Mouse (Mus musculus): ENCODE measurements around the gene Iqcb1. TPM values are rescaled to one million over a fixed set of nuclear protein-coding genes. Genes with fewer than 3 reads are reported as not detected.

Iqcb1 gene
- 19.0 and 22.0 TPM in 2 replicates for polyA plus RNA-seq (2015; fragmentation: Nextera tagmentation; extraction: Ambion mirVana)

DNA sequence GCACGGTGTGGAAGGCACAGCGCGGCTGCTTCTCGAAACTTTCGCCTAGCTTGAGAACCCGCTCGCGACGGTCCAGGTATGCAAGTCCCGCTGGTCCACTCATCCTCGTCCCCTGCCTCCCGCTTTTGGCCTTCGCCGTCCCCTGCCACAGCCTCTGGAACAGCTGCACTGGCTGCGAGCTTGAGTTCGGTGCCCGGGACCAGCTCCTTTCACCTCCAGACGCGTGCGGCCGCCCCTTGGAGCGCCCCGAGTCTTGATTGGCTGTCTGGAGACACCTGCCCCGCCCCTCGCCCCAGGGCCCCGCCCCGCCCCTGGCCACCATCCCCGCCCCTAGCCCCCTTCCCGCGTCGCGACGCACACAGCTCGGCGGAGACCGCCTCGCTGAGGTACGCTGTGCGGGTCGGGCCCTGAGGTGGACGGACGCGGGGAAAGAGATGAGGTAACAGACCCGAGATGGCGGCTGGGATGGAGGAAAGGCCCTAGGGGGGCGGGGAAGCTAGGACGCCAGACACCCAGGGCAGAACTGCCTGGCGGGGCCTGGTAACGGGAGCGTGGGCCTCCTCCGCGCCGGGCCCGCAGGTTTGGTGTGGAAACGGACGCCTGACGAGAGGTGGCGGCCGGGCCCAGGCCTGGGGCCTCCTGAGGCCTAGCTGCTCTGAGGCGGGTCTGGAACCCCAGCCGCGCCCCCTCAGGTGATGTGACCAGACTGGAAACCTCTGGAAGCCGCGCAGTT is at the start of gene Iqcb1:
Gene Iqcb1 (plus strand): TSS at position 332 of the 733 bp plus-strand sequence.

DNA sequence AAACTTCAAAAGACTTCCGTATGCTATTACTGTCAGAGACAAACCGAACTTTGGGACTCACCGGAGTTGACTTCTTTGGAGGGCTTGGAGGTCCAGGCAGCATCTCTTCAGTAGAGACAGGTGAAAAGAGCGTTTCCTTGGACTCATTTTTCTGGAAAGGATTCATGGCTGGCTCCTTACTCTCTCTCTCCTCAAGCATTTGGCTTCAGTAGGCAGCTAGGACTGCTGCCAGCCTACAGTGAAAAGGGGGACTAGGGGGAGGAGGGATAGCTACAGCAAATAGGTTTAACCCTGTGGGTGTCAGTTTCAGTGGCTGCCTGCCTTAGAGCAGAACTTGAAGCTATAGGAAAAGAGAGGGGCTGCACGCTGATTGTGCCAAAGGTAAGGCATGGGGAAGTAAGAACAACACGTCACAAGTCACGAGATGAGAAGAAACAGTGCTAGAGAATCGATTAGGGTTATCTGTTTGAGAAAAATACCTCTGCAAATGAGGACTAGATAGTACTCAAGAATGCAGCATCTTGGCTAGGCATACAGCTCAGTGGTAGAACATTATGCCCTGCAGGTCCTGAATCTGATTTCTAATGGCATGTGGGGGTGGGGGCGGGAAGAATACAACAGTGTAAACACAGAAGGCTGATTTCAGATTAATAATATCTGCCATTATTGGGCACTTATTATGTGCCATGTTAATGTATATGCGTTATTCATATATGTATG is 43.4 kb upstream of the Iqcb1 start, which contains the start of gene Slc15a2:
Gene Slc15a2 (minus strand): TSS at position 369 of the 720 bp plus-strand sequence.

DNA sequence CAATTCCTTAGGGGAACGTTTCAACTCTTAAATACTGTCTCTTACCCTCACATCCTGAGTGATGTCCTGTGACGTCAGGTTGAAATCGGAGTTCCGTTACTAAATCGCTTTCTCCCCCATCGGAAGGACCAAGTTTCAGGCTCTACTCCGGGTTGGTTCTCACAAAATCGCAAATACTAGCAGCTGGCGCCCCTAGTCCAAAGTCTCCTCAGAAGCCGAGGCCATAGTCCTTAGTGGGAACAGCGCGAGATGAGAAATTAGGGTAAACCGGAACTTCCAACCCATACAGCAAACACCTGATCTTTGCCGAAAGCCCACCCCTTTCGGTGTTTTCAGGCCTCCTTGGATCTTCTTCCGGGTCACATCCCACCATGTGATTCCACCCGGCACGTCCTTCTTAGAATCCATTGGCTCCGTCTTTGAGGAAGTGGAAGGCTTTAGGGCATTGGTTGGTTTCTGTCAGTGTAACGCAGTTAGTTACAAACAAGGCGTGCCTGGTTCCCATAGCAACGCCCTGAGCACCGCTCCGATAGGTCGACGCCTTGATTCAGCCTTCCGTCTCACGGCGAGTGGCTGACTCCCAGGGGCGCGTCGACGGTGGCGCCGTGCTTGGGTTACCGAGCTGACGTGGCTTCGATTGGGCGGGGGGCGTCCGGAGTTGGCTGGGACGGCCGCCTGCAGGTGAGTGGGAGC is 46.5 kb downstream of the Iqcb1 start, which contains the start of the genes Eaf2 and Golgb1:
Gene Eaf2 (minus strand): TSS at position 421 of the 693 bp plus-strand sequence.
Gene Golgb1 (plus strand): TSS at position 558 of the 693 bp plus-strand sequence.

Small RNA genes lying within 50 kb of the gene (microRNA-seq; reads per million reads assigned to microRNA genes)
- 0 reads per million in 2 experiments for gene Gm22617

Other genes with a start within 250 kb of the Iqcb1 start
- 1.2 and 2.5 TPM in 2 replicates for gene Cd86, start 162.3 kb upstream of the Iqcb1 start, polyA plus RNA-seq (2015; fragmentation: Nextera tagmentation; extraction: Ambion mirVana)
- gene Ildr1, start 134.4 kb upstream of the Iqcb1 start, polyA plus RNA-seq (2015; fragmentation: Nextera tagmentation; extraction: Ambion mirVana) = not detected in 2 replicates
- 0.68 and 1.9 TPM in 2 replicates for gene Slc15a2, start 43.4 kb upstream of the Iqcb1 start, polyA plus RNA-seq (2015; fragmentation: Nextera tagmentation; extraction: Ambion mirVana)
- gene Eaf2, start 46.6 kb downstream of the Iqcb1 start, polyA plus RNA-seq (2015; fragmentation: Nextera tagmentation; extraction: Ambion mirVana) = 0.62 and 1.1 TPM in 2 replicates
- gene Golgb1, start 46.8 kb downstream of the Iqcb1 start, polyA plus RNA-seq (2015; fragmentation: Nextera tagmentation; extraction: Ambion mirVana) = 56.6 and 62.9 TPM in 2 replicates
- 4.6 and 7.2 TPM in 2 replicates for gene Hcls1, start 106.6 kb downstream of the Iqcb1 start, polyA plus RNA-seq (2015; fragmentation: Nextera tagmentation; extraction: Ambion mirVana)
- gene Fbxo40, start 162.1 kb downstream of the Iqcb1 start, polyA plus RNA-seq (2015; fragmentation: Nextera tagmentation; extraction: Ambion mirVana) = 4.7 and 5.1 TPM in 2 replicates
- 1.1 and 1.2 TPM in 2 replicates for gene Polq, start 183.4 kb downstream of the Iqcb1 start, polyA plus RNA-seq (2015; fragmentation: Nextera tagmentation; extraction: Ambion mirVana)

Data from skeletal muscle tissue, postnatal 0 days (tissue).